Mouse (Mus musculus) bone marrow macrophage, adult 2 months (primary cell): ENCODE measurements around the gene Tspan9. TPM values are rescaled to one million over a fixed set of nuclear protein-coding genes. Genes with fewer than 3 reads are reported as not detected.

Experiments used
- H3K27ac ChIP-seq: 2 replicates; pipeline ENCODE4 v1.5.1; 2012; ENCODE audit warnings: low read depth, low read length; ENCODE audit not compliant: insufficient read depth
- H3K4me1 ChIP-seq: 2 replicates; pipeline ENCODE4 v1.6.1; 2012; ENCODE audit warnings: low read length; ENCODE audit not compliant: control insufficient read depth, insufficient read depth
- H3K4me3 ChIP-seq: 2 replicates; pipeline ENCODE4 v1.5.1; 2012; ENCODE audit warnings: mild to moderate bottlenecking, low read length, moderate library complexity; ENCODE audit not compliant: insufficient read depth
- CTCF ChIP-seq: IDR thresholded peaks from 2 replicates; pipeline ENCODE4 v1.5.1; 2012; ENCODE audit warnings: low read depth, mild to moderate bottlenecking, low read length, moderate library complexity
- POLR2A ChIP-seq: IDR thresholded peaks from 2 replicates; pipeline ENCODE4 v1.6.1; 2012; ENCODE audit warnings: mild to moderate bottlenecking, low read depth, low read length, borderline replicate concordance
- polyA plus RNA-seq: library from polyadenylated mRNA; stranded (reverse); fragments of >200 nt; gene quantifications from 2 replicates; pipeline ENCODE4 v1.2.4, GENCODE M21; 2012; ENCODE audit not compliant: missing spikeins, insufficient read depth, insufficient read length

The Tspan9 gene
- 0.65 and 1.7 TPM in 2 replicates for polyA plus RNA-seq

DNA sequence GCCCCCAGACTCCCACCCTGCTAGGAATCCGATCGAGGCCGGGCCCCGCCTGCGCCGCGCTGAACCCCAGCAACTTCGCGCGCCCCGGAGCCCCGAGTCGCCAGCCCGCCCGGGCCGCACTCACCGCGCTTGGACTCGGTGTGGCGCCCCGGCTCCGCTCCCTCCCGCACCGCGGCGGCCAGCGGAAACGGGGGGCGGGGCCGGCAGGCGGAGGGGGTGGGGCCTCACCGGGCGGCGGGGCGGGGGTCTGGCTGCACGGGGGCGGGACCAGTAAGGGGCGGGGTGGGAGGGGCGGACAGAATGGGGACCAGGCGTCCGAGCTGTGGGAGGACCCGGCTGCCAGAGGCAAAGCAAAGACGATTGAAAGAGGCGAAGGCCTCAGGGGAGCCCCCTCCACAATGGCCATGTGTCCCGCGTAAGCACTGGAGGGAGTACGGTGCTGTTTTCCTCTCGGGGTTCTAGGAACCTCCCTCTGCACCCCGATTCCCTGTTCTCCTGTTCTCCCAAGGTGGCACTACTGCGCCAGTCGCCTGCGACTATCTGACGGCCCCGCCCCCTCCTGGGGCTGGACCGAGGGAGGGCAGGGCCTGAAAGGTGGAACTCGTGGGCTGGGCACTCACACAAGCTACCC lies at the start of gene Tspan9:
Tspan9 (minus strand) TSS at position 205 of the 631 bp plus-strand sequence.
- H3K4me1 ChIP-seq = no peaks in the 10 kb centered on the region

DNA sequence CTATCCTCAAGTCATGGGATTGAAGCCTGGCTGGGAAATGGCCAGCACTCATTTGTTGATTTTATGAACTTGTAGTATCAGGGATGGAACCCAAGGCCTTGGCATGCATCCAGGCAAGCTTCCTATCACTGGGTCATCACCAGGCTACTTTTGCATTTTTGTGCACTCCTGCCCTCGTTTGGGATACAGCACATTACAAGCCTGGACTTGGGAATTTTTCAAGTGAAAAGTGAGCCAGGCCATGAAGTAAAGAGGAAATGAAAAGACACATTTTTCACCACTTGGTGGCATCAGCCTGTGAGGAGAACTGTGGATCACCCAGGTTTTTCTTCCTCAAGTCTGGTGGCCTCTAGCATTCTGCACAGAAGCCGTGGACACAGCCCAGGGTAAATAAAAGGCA lies 40.1 kb upstream of the Tspan9 start:
- no peaks in the 10 kb centered on the region for H3K4me1 ChIP-seq

More for the DNA sequence above, at the start of gene Tspan9:
- TF ChIP-seq POLR2A (no peak), CTCF (no peak)
- Histone ChIP-seq H3K27ac (no peak within 1 kb of the TSS), H3K4me3 (peak within 1 kb of the TSS; percentile 55)

DNA sequence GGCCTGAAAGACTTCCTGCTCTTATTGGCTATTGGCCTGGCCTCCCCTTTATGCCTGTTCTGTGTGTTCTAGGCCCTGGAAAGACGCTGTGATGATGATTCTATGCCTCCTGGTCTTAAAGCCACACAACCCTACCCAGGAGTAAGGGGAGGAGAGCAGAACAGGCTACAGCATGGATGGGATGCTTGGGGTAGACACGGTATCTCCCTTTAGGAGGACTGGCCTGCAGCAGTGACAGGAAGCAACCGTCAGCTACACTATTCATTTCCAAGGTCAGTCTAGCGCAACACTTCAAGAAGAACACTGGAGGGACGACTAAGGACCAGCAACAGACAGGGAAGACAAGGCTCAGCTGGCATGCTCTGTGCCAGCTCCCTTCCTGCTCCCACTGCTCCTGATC lies 37.8 kb upstream of the Tspan9 start:
- H3K27ac ChIP-seq = no peak overlapping the region
- no peaks in the 10 kb centered on the region for H3K4me1 ChIP-seq
- TF ChIP-seq POLR2A (no peak), CTCF (no peak)
- no peak overlapping the region for H3K4me3 ChIP-seq

More for the DNA sequence above, 40.1 kb upstream of the Tspan9 start:
- no peak for TF ChIP-seq CTCF
- no peak for TF ChIP-seq POLR2A
- H3K4me3 ChIP-seq = no peak overlapping the region
- H3K27ac ChIP-seq = no peak overlapping the region

DNA sequence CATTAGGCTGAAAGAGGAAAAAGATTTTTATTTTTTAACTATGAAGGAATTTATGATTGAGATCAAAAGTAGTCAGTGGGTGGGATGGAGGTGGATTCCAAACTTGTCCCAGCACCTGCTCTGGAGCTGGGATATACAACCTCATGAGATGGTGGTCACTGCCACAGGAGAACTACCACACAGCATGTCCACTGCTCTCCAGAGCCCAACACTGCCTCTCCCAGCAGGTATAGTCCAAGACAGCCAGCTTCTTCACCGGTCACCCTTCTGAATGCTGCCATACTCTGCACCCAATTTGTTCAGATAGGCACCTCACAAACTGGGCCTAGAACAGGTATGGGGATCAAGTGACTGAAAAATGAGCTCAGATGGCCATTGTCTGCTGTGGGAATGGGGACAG lies 36.3 kb upstream of the Tspan9 start:
- TF ChIP-seq CTCF (no peak), POLR2A (no peak)
- Histone ChIP-seq H3K4me3 (no peak overlapping the region), H3K4me1 (no peaks in the 10 kb centered on the region), H3K27ac (no peak overlapping the region)

DNA sequence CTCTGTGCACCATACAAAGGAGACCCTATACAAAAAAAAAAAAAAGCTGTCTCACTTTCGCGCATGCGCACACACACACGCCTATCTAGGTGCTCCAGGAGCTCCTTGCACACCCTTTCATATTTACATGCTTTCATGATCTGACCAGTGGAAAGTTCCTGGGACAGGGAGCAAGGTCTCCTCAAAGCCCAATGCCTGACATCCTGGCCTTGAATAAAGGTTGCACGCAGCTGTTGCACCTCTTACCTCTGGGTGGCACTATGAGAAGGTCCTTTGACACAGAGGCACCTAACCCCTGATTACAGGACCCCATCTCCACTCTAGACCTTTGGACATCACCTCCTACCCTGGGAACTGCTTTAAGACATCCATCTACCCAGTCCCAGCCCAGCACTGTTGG lies 35.9 kb upstream of the Tspan9 start:
- no peak for TF ChIP-seq CTCF
- no peak for TF ChIP-seq POLR2A
- Histone ChIP-seq H3K4me3 (no peak overlapping the region), H3K27ac (no peak overlapping the region), H3K4me1 (no peaks in the 10 kb centered on the region)

DNA sequence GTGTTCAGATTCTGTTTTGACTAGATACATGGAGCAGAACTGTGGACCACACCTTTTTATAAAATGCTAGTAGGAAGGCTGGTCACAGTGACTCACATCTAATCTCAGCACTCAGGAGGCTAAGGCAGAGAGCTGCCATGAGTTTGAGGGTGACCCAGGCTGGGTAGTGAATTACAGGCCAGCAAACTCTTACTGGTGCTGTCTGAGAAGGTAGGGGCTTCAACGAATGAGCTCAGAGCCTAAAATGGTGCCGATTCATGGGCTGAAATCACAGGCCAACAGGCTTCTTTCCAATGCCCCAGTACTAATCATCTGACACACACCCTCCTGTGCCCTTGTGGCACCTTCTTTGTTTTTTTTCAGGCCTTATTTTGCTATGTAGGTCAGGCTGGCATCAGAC lies 35.3 kb upstream of the Tspan9 start:
- Histone ChIP-seq H3K4me1 (no peaks in the 10 kb centered on the region), H3K27ac (no peak overlapping the region), H3K4me3 (no peak overlapping the region)
- TF ChIP-seq POLR2A = no peak
- TF ChIP-seq CTCF = no peak

DNA sequence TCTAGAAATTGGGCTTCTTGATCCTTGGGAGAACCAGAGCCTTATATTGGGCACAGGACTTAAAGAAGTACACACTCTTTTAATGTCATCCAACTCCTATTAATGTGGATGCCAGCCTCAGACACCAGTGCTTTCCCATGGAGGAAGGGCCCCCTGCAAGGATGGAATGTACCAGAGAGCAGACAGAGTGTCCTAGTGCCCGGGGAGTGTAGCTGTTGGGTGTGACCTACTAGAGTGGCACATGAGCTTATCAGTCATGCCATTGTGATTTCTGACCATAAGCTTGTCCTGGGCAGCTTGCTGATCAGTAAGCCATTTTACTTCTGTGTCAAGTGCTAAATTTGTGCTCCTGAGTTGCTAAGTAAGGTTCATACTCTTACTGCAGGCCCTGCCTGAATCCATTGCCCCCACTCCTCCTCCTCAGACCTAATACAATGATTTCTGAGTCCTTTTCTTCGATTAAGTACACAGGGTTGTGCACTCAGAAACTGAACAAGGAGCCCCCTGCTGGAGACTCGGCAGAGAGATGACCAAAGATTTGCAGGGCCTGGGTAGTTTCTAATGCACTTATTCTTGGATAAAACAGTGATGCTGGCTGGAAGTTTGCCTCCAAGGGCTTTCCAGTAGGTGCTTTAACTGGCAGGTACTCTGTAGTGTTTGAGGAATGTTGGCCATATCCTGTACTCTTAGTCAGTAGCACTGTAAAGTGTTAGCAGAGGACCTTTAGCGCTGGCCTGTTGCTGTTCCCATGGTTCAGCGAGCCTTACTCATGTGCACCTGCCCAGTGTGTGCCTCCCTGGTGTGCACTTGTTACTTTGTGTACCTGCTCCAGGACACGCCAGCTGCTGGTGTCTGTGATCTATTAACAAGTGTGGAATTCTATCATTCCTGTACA lies 25.6 kb upstream of the Tspan9 start:
- Histone ChIP-seq H3K4me3 (no peak overlapping the region), H3K27ac (no peak overlapping the region), H3K4me1 (no peaks in the 10 kb centered on the region)
- TF ChIP-seq CTCF (no peak), POLR2A (no peak)

DNA sequence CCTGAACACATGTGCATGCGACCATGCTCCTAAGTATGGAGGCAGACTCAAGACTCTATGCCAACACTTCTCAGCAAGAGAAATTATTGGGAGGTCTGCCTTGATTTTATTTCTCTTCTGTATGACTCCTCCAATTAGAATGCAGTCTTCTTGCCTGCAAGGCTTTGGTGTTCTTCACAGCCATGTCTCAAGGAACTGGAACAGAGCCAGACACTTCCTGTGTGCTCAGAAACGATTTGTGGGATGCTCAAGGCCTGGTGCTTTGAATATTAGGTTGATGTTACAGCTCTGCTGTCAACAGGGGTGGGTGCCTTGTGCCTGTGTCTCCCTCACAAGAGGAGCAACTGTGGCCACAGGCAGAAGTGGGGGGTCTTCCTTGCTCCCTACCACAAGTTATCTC lies 22.2 kb upstream of the Tspan9 start:
- TF ChIP-seq POLR2A = no peak
- no peak for TF ChIP-seq CTCF
- H3K4me1 ChIP-seq = no peaks in the 10 kb centered on the region
- no peak overlapping the region for H3K4me3 ChIP-seq
- no peak overlapping the region for H3K27ac ChIP-seq

DNA sequence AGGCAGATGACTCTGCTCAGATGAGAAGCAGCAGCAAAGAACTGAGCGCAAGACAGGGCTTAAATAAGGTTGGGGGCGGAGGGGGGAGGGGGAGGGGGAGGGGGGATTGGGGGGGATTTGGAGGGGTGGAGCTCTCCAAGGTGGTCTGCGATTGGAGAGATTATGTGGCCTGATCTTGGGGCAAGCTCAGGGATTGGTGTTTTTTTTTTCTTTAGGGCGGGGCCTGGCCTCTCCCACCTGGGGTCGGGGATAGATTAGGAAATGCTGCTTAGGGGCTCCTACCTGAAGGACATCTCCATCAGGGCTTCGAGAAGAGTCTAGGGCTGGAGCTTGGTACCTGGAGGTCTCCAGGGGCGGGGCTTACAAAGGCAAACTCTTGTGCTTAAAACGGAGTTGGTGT lies 21.2 kb upstream of the Tspan9 start:
- Histone ChIP-seq H3K4me3 (no peak overlapping the region), H3K27ac (no peak overlapping the region), H3K4me1 (no peaks in the 10 kb centered on the region)
- TF ChIP-seq CTCF (no peak), POLR2A (no peak)

DNA sequence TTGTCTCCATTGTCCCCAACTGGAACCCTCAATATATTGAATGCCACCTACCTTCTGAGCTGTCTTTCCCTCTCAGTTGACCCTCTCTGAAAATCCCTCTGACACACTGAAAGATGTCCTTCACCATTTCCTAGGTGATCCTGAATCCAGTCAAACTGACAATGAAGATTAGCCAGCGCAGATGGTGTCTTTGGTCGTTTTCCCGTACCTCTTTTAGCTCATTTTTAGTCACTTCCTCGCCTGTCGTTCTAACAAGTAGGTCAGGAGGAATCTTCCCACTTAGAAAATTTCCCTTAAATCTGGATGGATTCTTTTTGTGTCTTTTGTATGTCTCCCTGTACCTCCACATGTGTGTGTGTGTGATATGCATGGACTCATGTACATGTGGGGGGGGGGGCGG lies 15.7 kb upstream of the Tspan9 start:
- TF ChIP-seq CTCF (no peak), POLR2A (no peak)
- no peak overlapping the region for H3K4me3 ChIP-seq
- H3K27ac ChIP-seq = no peak overlapping the region
- H3K4me1 ChIP-seq = no peaks in the 10 kb centered on the region
